Mouse (Mus musculus) CH12.LX (cell line): Measurements from ENCODE around the gene Ctsh. TPM values are rescaled to one million over a fixed set of nuclear protein-coding genes. Genes with fewer than 3 reads are reported as not detected.
A peak's percentile ranks its signal among the peaks of the same experiment; 100 is the strongest.

Source experiments
- DNase-seq: peaks from one replicate; pipeline ENCODE4 v3.0.0-alpha.2; 2013; ENCODE audit errors: extremely low read depth
- H3K27ac ChIP-seq: 2 replicates; pipeline ENCODE4 v1.5.1; 2012; ENCODE audit warnings: low read depth, mild to moderate bottlenecking, control low read depth, moderate library complexity; ENCODE audit not compliant: insufficient read depth
- H3K27me3 ChIP-seq: replicated peaks from 2 replicates; pipeline ENCODE3; 2012; ENCODE audit warnings: inconsistent platforms
- H3K36me3 ChIP-seq, 2 experiments: replicated peaks in 1 of 2; 2 replicates each; pipeline versions ENCODE3 to v1.6.1; 2012; ENCODE audit warnings: inconsistent platforms in 1 of 2, low read length in 1 of 2, mild to moderate bottlenecking in 1 of 2, mixed read lengths in 1 of 2, moderate library complexity in 1 of 2; ENCODE audit not compliant: control insufficient read depth in 1 of 2, insufficient read depth in 1 of 2
- H3K4me1 ChIP-seq, 2 experiments: 2 replicates each; pipeline ENCODE4 v1.6.1; 2012; ENCODE audit warnings: inconsistent platforms in 1 of 2, moderate library complexity in 1 of 2; ENCODE audit not compliant: insufficient read depth in 2 of 2, control insufficient read depth in 1 of 2
- H3K4me2 ChIP-seq: 2 replicates; pipeline ENCODE4 v1.6.1; 2012; ENCODE audit warnings: low read depth, mild to moderate bottlenecking, control low read depth; ENCODE audit not compliant: poor library complexity, insufficient read depth, severe bottlenecking
- H3K4me3 ChIP-seq, 3 experiments: fragments of 150-350 bp in 1 of 3; sonication (generic) in 1 of 3; replicated peaks in 1 of 3; 2 replicates each; pipeline versions ENCODE3 to v1.5.1; 2011 to 2012; ENCODE audit warnings: low read depth in 2 of 3, low read length in 2 of 3, mild to moderate bottlenecking in 2 of 3, moderate library complexity in 2 of 3, control low read depth in 1 of 3, improper control_type of control experiment in 1 of 3, inconsistent platforms in 1 of 3, mixed read lengths in 1 of 3; ENCODE audit not compliant: poor library complexity in 1 of 3
- H3K79me2 ChIP-seq: replicated peaks from 2 replicates; pipeline ENCODE4 v1.6.1; 2012; ENCODE audit warnings: mild to moderate bottlenecking, moderate library complexity; ENCODE audit not compliant: control insufficient read depth, poor library complexity, insufficient read depth, severe bottlenecking; ENCODE audit errors: extremely low read depth
- H3K9ac ChIP-seq: 2 replicates; pipeline ENCODE4 v1.6.1; 2012; ENCODE audit warnings: low read depth, mild to moderate bottlenecking, control low read depth, moderate library complexity; ENCODE audit not compliant: insufficient read depth
- H3K9me3 ChIP-seq: replicated peaks from 2 replicates; pipeline ENCODE3; 2012; ENCODE audit warnings: low read length, inconsistent platforms, mixed read lengths
- CTCF ChIP-seq, 2 experiments: IDR thresholded peaks in 1 of 2; conservative IDR thresholded peaks in 1 of 2; 2 replicates each; pipeline ENCODE4 v1.5.1; 2011 to 2012; ENCODE audit warnings: low read depth in 2 of 2, low read length in 2 of 2, improper control_type of control experiment in 1 of 2, inconsistent platforms in 1 of 2, mild to moderate bottlenecking in 1 of 2, moderate library complexity in 1 of 2
- MAFK ChIP-seq: IDR thresholded peaks from 2 replicates; pipeline ENCODE4 v1.6.1; 2011; ENCODE audit warnings: low read length, improper control_type of control experiment; ENCODE audit not compliant: insufficient replicate concordance
- MAX ChIP-seq: IDR thresholded peaks from 2 replicates; pipeline ENCODE4 v1.6.1; 2011; ENCODE audit warnings: low read length, improper control_type of control experiment
- MEF2A ChIP-seq: IDR thresholded peaks from 2 replicates; pipeline ENCODE4 v1.6.1; 2014; ENCODE audit warnings: low read depth, mild to moderate bottlenecking, inconsistent platforms, low read length, improper control_type of control experiment, borderline replicate concordance
- POLR2A ChIP-seq: IDR thresholded peaks from 2 replicates; pipeline ENCODE4 v1.6.1; 2011; ENCODE audit warnings: low read depth, mild to moderate bottlenecking, improper control_type of control experiment, low read length
- POLR2AphosphoS2 ChIP-seq: IDR thresholded peaks from 2 replicates; pipeline ENCODE4 v1.6.1; 2011; ENCODE audit warnings: low read depth, low read length, improper control_type of control experiment
- RAD21 ChIP-seq: IDR thresholded peaks from 2 replicates; pipeline ENCODE4 v1.6.1; 2011; ENCODE audit warnings: low read depth, mild to moderate bottlenecking, low read length, improper control_type of control experiment, moderate library complexity
- RCOR1 ChIP-seq: conservative IDR thresholded peaks from 2 replicates; pipeline ENCODE4 v1.6.1; 2012; ENCODE audit warnings: low read depth, mild to moderate bottlenecking, inconsistent platforms, low read length, improper control_type of control experiment
- TBP ChIP-seq: conservative IDR thresholded peaks from 2 replicates; pipeline ENCODE4 v1.6.1; 2011; ENCODE audit warnings: low read depth, low read length, improper control_type of control experiment
- USF2 ChIP-seq: conservative IDR thresholded peaks from 2 replicates; pipeline ENCODE4 v1.6.1; 2011; ENCODE audit warnings: low read depth, low read length, improper control_type of control experiment
- ZKSCAN1 ChIP-seq: IDR thresholded peaks from 2 replicates; pipeline ENCODE4 v1.6.1; 2012; ENCODE audit warnings: low read depth, inconsistent platforms, low read length, improper control_type of control experiment, borderline replicate concordance
- dilution Hi-C: fragments of 300-500 bp; cut with MboI; formaldehyde crosslinking; loops from 2 replicates; pipeline ENCODE4 v1.14.3; 2020; ENCODE audit warnings: low sequenced_read_pairs; ENCODE audit not compliant: extremely low pct_unique_long_range_greater_than_20kb, extremely low pct_ligation_motif_present
- in situ Hi-C: fragments of 300-500 bp; cut with MboI; formaldehyde crosslinking; loops from 3 replicates; pipeline ENCODE4 v1.14.3; 2019; ENCODE audit warnings: low sequenced_read_pairs, low pct_ligation_motif_present, low pct_unique_long_range_greater_than_20kb, mixed read lengths
- polyA plus RNA-seq: library from polyadenylated mRNA; unstranded; fragments of >175 nt; gene quantifications from 2 replicates; pipeline ENCODE4 v1.2.1, GENCODE M21; 2012; ENCODE audit warnings: low read depth; ENCODE audit not compliant: insufficient read length
- total RNA-seq, 2 experiments: library from RNA; depleted of rRNA; stranded (reverse); fragments of 300-350 nt in 1 of 2; fragments of >200 nt in 1 of 2; gene quantifications; 2 replicates each; pipeline ENCODE4 v1.2.3; 2012 to 2014

Ctsh gene
- total and polyA plus RNA-seq, 3 experiments: 133 to 316 (median 256) TPM

- H3K9ac ChIP-seq: no peak overlapping the region
- 0 out of 2 replicates have a peak, but pooled peaks have one; percentile 24 for TF ChIP-seq POLR2A
- TF ChIP-seq RCOR1: no peak
- no peak for TF ChIP-seq ZKSCAN1
- no peak for TF ChIP-seq RAD21
- no peak for TF ChIP-seq USF2
- TF ChIP-seq MEF2A: no peak
- no peak for TF ChIP-seq MAX
- no peak for TF ChIP-seq MAFK
- 0 out of 2 replicates have a peak, but pooled peaks have one; percentile 46 for TF ChIP-seq POLR2AphosphoS2
- TF ChIP-seq, all 38 proteins: peak for 2
- Histone ChIP-seq H3K36me3 (peaks cover 25 to 59% of the 10 kb centered on the region in 2 experiments), H3K27me3 (no peaks in the 10 kb centered on the region), H3K4me1 (no peaks in the 10 kb centered on the region; a peak in 1 of 4 replicates), H3K9me3 (no peaks in the 10 kb centered on the region), H3K27ac (no peak overlapping the region), H3K79me2 (0 out of 2 replicates have a peak, but pooled peaks cover 2% of the 10 kb centered on the region), H3K4me2 (no peak overlapping the region), H3K4me3 (no peak overlapping the region)
- no peak for DNase-seq
- dilution Hi-C loops (no loop called here), in situ Hi-C loops (no loop called here)
These were observed 34.0 kb downstream of the Ctsh start for GRCm38 (mm10) chr9:90087906-90088485.

DNA sequence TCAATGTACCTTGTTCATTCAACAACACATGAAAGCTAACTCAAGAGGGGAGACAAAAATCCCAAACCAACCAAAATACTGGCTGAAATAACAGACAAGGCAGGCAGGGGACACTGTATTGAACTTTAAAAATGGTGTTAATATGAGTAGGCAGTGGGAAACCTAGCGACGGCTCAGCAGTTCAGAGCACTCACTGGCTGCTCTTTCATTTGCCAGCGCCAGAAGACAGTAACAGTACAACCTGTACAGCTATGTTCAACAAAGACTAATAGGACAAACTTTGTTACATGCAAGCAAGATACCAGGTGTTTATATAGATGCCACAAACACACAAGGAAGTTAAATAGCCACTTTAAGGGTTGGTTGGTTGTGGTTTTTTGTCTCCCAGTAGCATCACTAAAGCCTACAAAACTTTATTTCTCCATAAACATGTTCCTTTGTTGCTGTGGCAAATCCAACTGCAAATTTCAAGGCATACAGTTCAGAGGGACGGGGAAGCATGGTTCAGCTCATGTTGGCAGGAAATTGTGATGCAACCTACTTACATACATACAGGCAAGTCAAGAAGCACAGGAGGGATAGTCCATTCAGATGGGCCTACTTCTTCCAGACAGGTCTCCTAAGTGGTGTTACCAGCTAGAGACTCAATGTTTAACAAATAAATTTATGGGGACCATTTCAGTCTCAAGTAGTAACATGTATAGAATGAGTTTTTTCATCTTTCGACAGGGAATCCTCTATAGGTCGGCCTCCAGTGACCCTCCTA is 35.6 kb downstream of the Ctsh start:
- in situ Hi-C loops (no loop called here), dilution Hi-C loops (no loop called here)
- DNase-seq: no peak
- Histone ChIP-seq H3K4me1 (no peaks in the 10 kb centered on the region; a peak in 1 of 4 replicates), H3K4me3 (no peak overlapping the region), H3K27me3 (no peaks in the 10 kb centered on the region), H3K79me2 (0 out of 2 replicates have a peak, but pooled peaks cover 2% of the 10 kb centered on the region), H3K27ac (no peak overlapping the region), H3K36me3 (peaks cover 27 to 68% of the 10 kb centered on the region in 2 experiments), H3K9me3 (no peaks in the 10 kb centered on the region), H3K4me2 (no peak overlapping the region), H3K9ac (no peak overlapping the region)
- TF ChIP-seq RCOR1 (no peak), POLR2A (no peak), MAFK (no peak)

- H3K4me2 ChIP-seq: no peak overlapping the region
- H3K4me3 ChIP-seq: no peak overlapping the region
These were observed 45.0 kb downstream of the Ctsh start for GRCm38 (mm10) chr9:90098934-90099333.

More at GRCm38 (mm10) chr9:90098934-90099333, 45.0 kb downstream of the Ctsh start:
- Histone ChIP-seq H3K4me1 (no peaks in the 10 kb centered on the region), H3K9ac (no peak overlapping the region), H3K36me3 (peaks cover 48 to 88% of the 10 kb centered on the region in 2 experiments), H3K79me2 (peaks cover 51% of the 10 kb centered on the region), H3K27me3 (no peaks in the 10 kb centered on the region), H3K27ac (no peak overlapping the region), H3K9me3 (no peaks in the 10 kb centered on the region)
- TF ChIP-seq CTCF (conservative IDR thresholded peaks at IDR 0.05 in 1 of 2, IDR thresholded peaks at IDR 0.05 in 1 of 2; ENCODE audit: low read depth in 2 of 2, low read length in 2 of 2) (peak in 1 of 2 experiments; percentile 58; a peak in 2 of 4 replicates), TBP (no peak)
- DNase-seq: no peak
- in situ Hi-C loops (no loop called here), dilution Hi-C loops (no loop called here)
